Mouse (Mus musculus) intestine, embryonic 16.5 days (tissue): Measurements from ENCODE around the gene Trp53tg5. TPM values are rescaled to one million over a fixed set of nuclear protein-coding genes. Genes with fewer than 3 reads are reported as not detected.

Source experiments
- ATAC-seq: fragments of 200-750 bp; cut with Nextera tagmentation; 2 replicates; pipeline ENCODE4 v1.8.0; 2017; ENCODE audit warnings: moderate TSS enrichment, moderate library complexity
- H3K27ac ChIP-seq: fragments of 300-500 bp; sonication (generic); 2 replicates; pipeline ENCODE4 v1.5.1; 2014; ENCODE audit warnings: mild to moderate bottlenecking, low read length
- H3K27me3 ChIP-seq: fragments of 300-500 bp; sonication (generic); replicated peaks from 2 replicates; pipeline ENCODE4 v1.6.1; 2014; ENCODE audit warnings: low read length, control low read depth, mixed read lengths; ENCODE audit not compliant: control insufficient read depth, insufficient read depth
- H3K36me3 ChIP-seq: fragments of 300-500 bp; sonication (generic); 2 replicates; pipeline ENCODE4 v1.6.1; 2014; ENCODE audit warnings: low read length, control low read depth; ENCODE audit not compliant: control insufficient read depth, insufficient read depth
- H3K4me1 ChIP-seq: fragments of 300-500 bp; sonication (generic); 2 replicates; pipeline ENCODE4 v1.6.1; 2014; ENCODE audit warnings: low read length, control low read depth, mixed read lengths; ENCODE audit not compliant: control insufficient read depth, insufficient read depth
- H3K4me2 ChIP-seq: fragments of 300-500 bp; sonication (generic); 2 replicates; pipeline ENCODE4 v1.6.1; 2014; ENCODE audit warnings: low read depth, low read length, control low read depth
- H3K4me3 ChIP-seq: fragments of 300-500 bp; sonication (generic); 2 replicates; pipeline ENCODE4 v1.5.1; 2014; ENCODE audit warnings: mild to moderate bottlenecking, low read length
- H3K9ac ChIP-seq: fragments of 300-500 bp; sonication (generic); 2 replicates; pipeline ENCODE4 v1.6.1; 2014; ENCODE audit warnings: low read depth, low read length
- H3K9me3 ChIP-seq: fragments of 300-500 bp; sonication (generic); 2 replicates; pipeline ENCODE4 v1.6.1; 2016; ENCODE audit warnings: low read length, control low read depth; ENCODE audit not compliant: control insufficient read depth
- WGBS: fragments of 180-500 bp; shearing (Covaris S2); extraction: QIAGEN DNeasy Blood & Tissue Kit; methylation state at CpG from one replicate; pipeline ENCODE4 v1.1.7; 2014; 5-methylcytosine and 5-hydroxymethylcytosine counted together
- polyA plus RNA-seq: library from polyadenylated mRNA; unstranded; fragments of >200 nt; fragmentation: Nextera tagmentation; extraction: Ambion mirVana; gene quantifications from 2 replicates; pipeline ENCODE4 v1.2.1, GENCODE M21; 2015

The Trp53tg5 gene
- polyA plus RNA-seq, 1 experiment from 2014 or later, result not detected

- H3K27me3 ChIP-seq, result no peaks in the 10 kb centered on the region
- peaks cover 12% of the 10 kb centered on the region for H3K4me1 ChIP-seq
- 86% methylated on average over 3 of the region's 3 CpGs for WGBS
- H3K27ac ChIP-seq, result no peak overlapping the region
- no peaks in the 10 kb centered on the region for H3K9me3 ChIP-seq
- no peak overlapping the region for H3K4me2 ChIP-seq
- no peak for ATAC-seq
- H3K9ac ChIP-seq, result no peak overlapping the region
- H3K4me3 ChIP-seq, result no peak overlapping the region
- no peaks in the 10 kb centered on the region for H3K36me3 ChIP-seq
Observed at GRCm38 (mm10) chr2:164445399-164446085, 28.0 kb downstream of the Trp53tg5 start.

- H3K4me3 ChIP-seq, result no peak overlapping the region
- WGBS, result 68% methylated on average over 2 of the region's 2 CpGs
- no peak overlapping the region for H3K9ac ChIP-seq
- ATAC-seq, result no peak
- peaks cover 17% of the 10 kb centered on the region for H3K4me1 ChIP-seq
- H3K27ac ChIP-seq, result no peak overlapping the region
- no peaks in the 10 kb centered on the region for H3K36me3 ChIP-seq
- H3K27me3 ChIP-seq, result no peaks in the 10 kb centered on the region
- no peak overlapping the region for H3K4me2 ChIP-seq
- H3K9me3 ChIP-seq, result no peaks in the 10 kb centered on the region
Observed at GRCm38 (mm10) chr2:164444701-164445100, 28.8 kb downstream of the Trp53tg5 start.

- Histone ChIP-seq H3K27ac (peak within 1 kb of the TSS; percentile 83), H3K4me2 (peak within 1 kb of the TSS; percentile 84), H3K4me1 (peaks cover 18% of the 10 kb centered on the region), H3K9me3 (no peaks in the 10 kb centered on the region), H3K27me3 (no peaks in the 10 kb centered on the region), H3K9ac (peak within 1 kb of the TSS; percentile 91), H3K4me3 (peak within 1 kb of the TSS; percentile 76), H3K36me3 (no peaks in the 10 kb centered on the region)
- no peak for ATAC-seq
- WGBS, result 12% methylated on average over 18 of the region's 18 CpGs
Observed at GRCm38 (mm10) chr2:164443460-164444000, 30.0 kb downstream of the Trp53tg5 start, which contains the start of gene Sdc4. Sdc4 (minus strand) TSS chr2:164443887.

DNA sequence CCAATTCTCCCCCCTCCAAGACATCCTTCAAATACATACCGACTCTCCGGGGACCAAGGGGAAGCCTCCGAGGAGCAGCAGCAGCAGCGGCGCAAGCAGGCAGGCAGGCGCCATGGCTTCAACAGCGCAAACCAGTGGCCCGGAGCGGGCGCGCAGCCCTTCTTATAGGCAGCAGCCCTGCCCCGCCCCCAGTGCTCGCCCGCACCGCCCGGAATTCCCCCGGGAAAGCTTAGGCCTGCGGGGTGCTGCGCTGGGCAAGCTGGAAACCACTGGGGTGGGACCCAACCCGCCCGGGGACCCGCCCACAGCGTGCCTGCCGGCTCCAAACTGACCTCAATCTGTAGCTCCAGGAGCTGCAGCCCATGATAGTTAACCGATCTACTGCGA is 30.5 kb downstream of the Trp53tg5 start:
- Histone ChIP-seq H3K9me3 (no peaks in the 10 kb centered on the region), H3K27me3 (no peaks in the 10 kb centered on the region), H3K4me1 (peaks cover 19% of the 10 kb centered on the region), H3K27ac (peak overlapping the region; percentile 83), H3K4me2 (peak overlapping the region; percentile 84), H3K9ac (peak overlapping the region; percentile 91), H3K36me3 (no peaks in the 10 kb centered on the region), H3K4me3 (peak overlapping the region; percentile 76)
- WGBS, result under 1% methylated on average over 26 of the region's 26 CpGs
- peak; percentile 89 for ATAC-seq

DNA sequence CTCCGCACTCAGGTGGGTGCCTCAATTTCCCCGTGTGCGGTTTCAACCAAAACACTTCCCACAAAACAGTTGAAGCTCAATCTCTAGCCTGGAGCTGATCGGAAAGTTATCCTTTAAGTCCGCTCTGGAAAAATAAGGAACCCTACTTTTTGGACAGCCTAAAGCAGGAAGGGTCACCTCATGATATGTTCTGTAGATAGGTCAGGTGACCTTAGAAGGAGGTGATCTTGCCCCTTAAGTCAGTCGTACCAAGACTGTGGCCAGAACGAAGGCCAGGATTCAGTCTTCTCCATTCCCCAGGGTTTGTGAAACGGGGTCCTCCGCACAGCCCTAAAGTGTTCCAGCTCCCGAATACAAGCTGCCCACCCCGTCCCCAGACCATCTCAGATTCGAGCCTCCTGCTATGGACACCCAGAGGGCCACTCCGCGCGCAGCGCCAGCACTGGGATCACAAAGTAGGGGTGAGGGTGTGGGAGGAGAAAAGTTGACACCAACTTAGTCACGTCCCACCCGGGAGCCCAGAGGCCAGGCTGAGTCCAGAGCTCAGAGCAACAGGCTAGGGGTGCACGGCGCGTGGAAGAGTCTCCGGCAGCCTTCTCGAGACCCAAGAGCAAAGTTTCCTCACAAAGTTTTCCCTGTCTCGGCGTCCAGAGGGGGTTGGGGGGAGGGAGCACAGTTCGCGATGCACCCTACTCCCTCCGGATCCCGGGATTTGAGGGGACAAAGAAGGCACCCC is 31.0 kb downstream of the Trp53tg5 start:
- peak overlapping the region; percentile 76 for H3K4me3 ChIP-seq
- peak overlapping the region; percentile 83 for H3K27ac ChIP-seq
- peak overlapping the region; percentile 91 for H3K9ac ChIP-seq
- peaks cover 19% of the 10 kb centered on the region for H3K4me1 ChIP-seq
- no peaks in the 10 kb centered on the region for H3K36me3 ChIP-seq
- H3K27me3 ChIP-seq, result no peaks in the 10 kb centered on the region
- no peaks in the 10 kb centered on the region for H3K9me3 ChIP-seq
- 3% methylated on average over 29 of the region's 29 CpGs for WGBS
- H3K4me2 ChIP-seq, result peak overlapping the region; percentile 84
- ATAC-seq, result peak; percentile 63

GRCm38 (mm10) chr2:164441731-164442130 is 31.8 kb downstream of the Trp53tg5 start:
- no peaks in the 10 kb centered on the region for H3K9me3 ChIP-seq
- peak overlapping the region; percentile 83 for H3K27ac ChIP-seq
- 20% methylated on average over 7 of the region's 7 CpGs for WGBS
- no peaks in the 10 kb centered on the region for H3K36me3 ChIP-seq
- no peak for ATAC-seq
- H3K4me3 ChIP-seq, result peak overlapping the region; percentile 76
- peaks cover 21% of the 10 kb centered on the region for H3K4me1 ChIP-seq
- no peaks in the 10 kb centered on the region for H3K27me3 ChIP-seq
- peak overlapping the region; percentile 84 for H3K4me2 ChIP-seq
- H3K9ac ChIP-seq, result peak overlapping the region; percentile 91

- Histone ChIP-seq H3K27ac (peak overlapping the region; percentile 83), H3K27me3 (no peaks in the 10 kb centered on the region), H3K4me3 (peak overlapping the region; percentile 76), H3K9ac (peak overlapping the region; percentile 91), H3K4me1 (peaks cover 27% of the 10 kb centered on the region), H3K4me2 (peak overlapping the region; percentile 84), H3K36me3 (no peaks in the 10 kb centered on the region), H3K9me3 (no peaks in the 10 kb centered on the region)
- no peak for ATAC-seq
- WGBS, result 28% methylated on average over 8 of the region's 8 CpGs
Observed at GRCm38 (mm10) chr2:164441155-164441554, 32.4 kb downstream of the Trp53tg5 start.

GRCm38 (mm10) chr2:164440314-164440713 is 33.2 kb downstream of the Trp53tg5 start:
- peaks cover 33% of the 10 kb centered on the region for H3K4me1 ChIP-seq

DNA sequence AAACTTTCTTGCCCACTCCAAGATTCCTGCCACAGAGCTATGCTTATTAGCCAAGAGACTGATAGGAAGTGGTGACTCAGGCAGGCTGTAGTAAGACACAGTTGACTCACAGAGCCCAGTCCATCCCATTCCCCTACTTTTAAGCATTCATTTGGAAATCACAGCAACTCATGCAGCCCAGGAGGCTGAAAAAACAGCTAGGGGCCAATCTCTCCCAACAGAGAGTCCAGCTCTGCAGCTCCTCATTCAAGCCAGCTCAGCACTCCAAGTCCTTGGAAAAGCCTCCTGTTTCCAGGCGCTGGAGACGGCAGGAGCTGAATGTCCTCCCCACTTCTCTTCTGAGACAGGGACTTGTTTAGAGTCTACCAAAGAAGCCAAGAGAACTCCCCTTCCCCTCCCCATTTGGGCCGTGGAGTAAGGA is 34.5 kb downstream of the Trp53tg5 start:
- no peak for ATAC-seq
- Histone ChIP-seq H3K9ac (peak overlapping the region; percentile 39), H3K4me3 (peak overlapping the region; percentile 30), H3K9me3 (no peaks in the 10 kb centered on the region), H3K27me3 (no peaks in the 10 kb centered on the region), H3K4me1 (peaks cover 45% of the 10 kb centered on the region), H3K4me2 (peak overlapping the region; percentile 84), H3K36me3 (no peaks in the 10 kb centered on the region), H3K27ac (peak overlapping the region; percentile 95)
- 45% methylated on average over 3 of the region's 3 CpGs for WGBS

More at GRCm38 (mm10) chr2:164440314-164440713, 33.2 kb downstream of the Trp53tg5 start:
- WGBS, result 55% methylated on average over 5 of the region's 5 CpGs
- Histone ChIP-seq H3K9me3 (no peaks in the 10 kb centered on the region), H3K9ac (0 out of 2 replicates have a peak overlapping the region, but pooled peaks have one; percentile 91), H3K4me2 (peak overlapping the region; percentile 84), H3K4me3 (peak overlapping the region; percentile 76), H3K27me3 (no peaks in the 10 kb centered on the region), H3K27ac (peak overlapping the region; percentile 83), H3K36me3 (no peaks in the 10 kb centered on the region)
- ATAC-seq, result no peak
